18 mouse cellular contexts compared by ENCODE assay signal in genomic region chr3:106875626-106876025, GRCm38 (mm10). TPM values are rescaled to one million over a fixed set of nuclear protein-coding genes. Genes with fewer than 3 reads are reported as not detected.
DNase-seq lines count a peak whose midpoint lies in the region; ATAC-seq lines count a peak whose summit lies in the region.
"Had no signal": no experiment of that assay in that cellular context is flagged by ENCODE, and none has a peak within 500 bp of the region (broad histone marks: within the 10 kb centered on the region; RNA-seq: fewer than 3 reads in every experiment).

No protein-coding gene starts in this region.

- intact Hi-C loops in left cerebral cortex, postnatal 4 days (cut with DNase I): no loop called here
- intact Hi-C loops in left cerebral cortex, postnatal 25 days (cut with DNase I): loop anchor here (10.0 kb wide), 1 partner anchor 861 kb away; the partner anchor contains the start of gene Pifo

- DNase-seq in frontal cortex, postnatal 14 days (ENCODE audit: low spot score in 2 of 2): no peak
- DNase-seq in left cerebral cortex, adult 11 months (ENCODE audit: low spot score): peak; percentile 5
- no peak for DNase-seq in left cerebral cortex, postnatal 4 days
- peak; percentile 82 for DNase-seq in 416B (ENCODE audit: low read depth)
- DNase-seq in left cerebral cortex, postnatal 25 days (ENCODE audit: low spot score in 2 of 2): peak; percentile 12 to 72
- DNase-seq in thymus, postnatal 4 days: no peak
- DNase-seq: adrenal gland, adult 2 months; cerebellum, adult 8-10 months; gastrocnemius, adult 2 months; liver, embryonic 13.5 days; lung, embryonic 14.5 days had no signal

- ATAC-seq in frontal cortex, adult (ENCODE audit: low TSS enrichment): peak; percentile 97
- no peak for ATAC-seq in erythroid progenitor cell, adult 5-6 weeks (replicated peaks; ENCODE audit: low FRiP score, poor library complexity, severe bottlenecking)
- ATAC-seq: hindbrain, postnatal 0 days; intestine, postnatal 0 days had no signal

RNA-seq across cellular contexts. Expression of gene Olfr266, which starts 49.5 kb away (rescaled TPM):
- not detected for total RNA-seq in left cerebral cortex, postnatal 4 days (2021)
- not detected for total RNA-seq in left cerebral cortex, postnatal 25 days (2021)
- total RNA-seq in erythroid progenitor cell, adult 5-6 weeks (2015; ENCODE audit: low replicate concordance): not detected in 2 replicates
- not detected in 2 replicates for total RNA-seq in erythroid progenitor cell, adult 5-6 weeks (2017; ENCODE audit: low replicate concordance)
- total RNA-seq: adrenal gland, adult 2 months; common myeloid progenitor, adult 5-6 weeks; gastrocnemius, adult 2 months; hindbrain, postnatal 0 days; layer of hippocampus, adult 2 months; midbrain, postnatal 0 days had no signal

Comparison
In these comparisons a context has a peak if more than half of its experiments do, and no peak if none do; other contexts are left out.
1. DNase-seq: peak in left cerebral cortex, adult 11 months (single experiment), 416B (single experiment) and left cerebral cortex, postnatal 25 days (2 of 2); none in frontal cortex, postnatal 14 days (0 of 2), left cerebral cortex, postnatal 4 days (single experiment) and thymus, postnatal 4 days (single experiment).